Mouse (Mus musculus) stomach, postnatal 0 days (tissue): Measurements from ENCODE around the gene Zfp513. TPM values are rescaled to one million over a fixed set of nuclear protein-coding genes. Genes with fewer than 3 reads are reported as not detected.
A peak's percentile ranks its signal among the peaks of the same experiment; 100 is the strongest.

Source experiments
- ATAC-seq: fragments of 200-750 bp; cut with Nextera tagmentation; 2 replicates; pipeline ENCODE4 v1.8.0; 2017; ENCODE audit not compliant: low FRiP score, low TSS enrichment
- DNase-seq: peaks from one replicate; pipeline ENCODE4 v3.0.0-alpha.2; 2016; ENCODE audit warnings: low spot score
- H3K27ac ChIP-seq: fragments of 300-500 bp; sonication (generic); replicated peaks from 2 replicates; pipeline ENCODE4 v1.5.1; 2014; ENCODE audit warnings: mild to moderate bottlenecking, control low read depth
- H3K27me3 ChIP-seq: fragments of 300-500 bp; sonication (generic); 2 replicates; pipeline ENCODE4 v1.6.1; 2014; ENCODE audit warnings: low read length; ENCODE audit not compliant: control insufficient read depth, insufficient read depth
- H3K36me3 ChIP-seq: fragments of 300-500 bp; sonication (generic); 2 replicates; pipeline ENCODE4 v1.6.1; 2014; ENCODE audit warnings: low read length, mixed read lengths; ENCODE audit not compliant: control insufficient read depth, insufficient read depth
- H3K4me1 ChIP-seq: fragments of 300-500 bp; sonication (generic); replicated peaks from 2 replicates; pipeline ENCODE4 v1.6.1; 2014; ENCODE audit warnings: antibody characterized with exemption; ENCODE audit not compliant: control insufficient read depth, insufficient read depth
- H3K4me2 ChIP-seq: fragments of 300-500 bp; sonication (generic); replicated peaks from 2 replicates; pipeline ENCODE4 v1.6.1; 2014; ENCODE audit warnings: low read depth, mild to moderate bottlenecking, control low read depth, moderate library complexity
- H3K4me3 ChIP-seq: fragments of 300-500 bp; sonication (generic); 2 replicates; pipeline ENCODE4 v1.5.1; 2014; ENCODE audit warnings: low read depth, low read length, control low read depth
- H3K9ac ChIP-seq: fragments of 300-500 bp; sonication (generic); 2 replicates; pipeline ENCODE4 v1.6.1; 2014; ENCODE audit warnings: mild to moderate bottlenecking, low read length, control low read depth, mixed read lengths
- H3K9me3 ChIP-seq: fragments of 300-500 bp; sonication (generic); 2 replicates; pipeline ENCODE4 v1.6.1; 2016; ENCODE audit warnings: low read length; ENCODE audit not compliant: control insufficient read depth
- CTCF ChIP-seq: IDR thresholded peaks from 2 replicates; pipeline ENCODE4 v1.5.1; 2016; ENCODE audit warnings: antibody characterized with exemption, low read depth, mild to moderate bottlenecking, moderate library complexity
- EP300 ChIP-seq: optimal IDR thresholded peaks from 2 replicates; pipeline ENCODE3; 2016; ENCODE audit warnings: antibody characterized with exemption
- WGBS: fragments of 180-500 bp; shearing (Covaris S2); extraction: QIAGEN DNeasy Blood & Tissue Kit; methylation state at CpG from one replicate; pipeline ENCODE4 v1.1.7; 2014; 5-methylcytosine and 5-hydroxymethylcytosine counted together
- polyA plus RNA-seq: library from polyadenylated mRNA; unstranded; fragments of >200 nt; fragmentation: Nextera tagmentation; extraction: Ambion mirVana; gene quantifications from 2 replicates; pipeline ENCODE4 v1.2.1, GENCODE M21; 2015

Gene Zfp513
- polyA plus RNA-seq, 1 experiment from 2014 or later = 4.8 TPM

DNA sequence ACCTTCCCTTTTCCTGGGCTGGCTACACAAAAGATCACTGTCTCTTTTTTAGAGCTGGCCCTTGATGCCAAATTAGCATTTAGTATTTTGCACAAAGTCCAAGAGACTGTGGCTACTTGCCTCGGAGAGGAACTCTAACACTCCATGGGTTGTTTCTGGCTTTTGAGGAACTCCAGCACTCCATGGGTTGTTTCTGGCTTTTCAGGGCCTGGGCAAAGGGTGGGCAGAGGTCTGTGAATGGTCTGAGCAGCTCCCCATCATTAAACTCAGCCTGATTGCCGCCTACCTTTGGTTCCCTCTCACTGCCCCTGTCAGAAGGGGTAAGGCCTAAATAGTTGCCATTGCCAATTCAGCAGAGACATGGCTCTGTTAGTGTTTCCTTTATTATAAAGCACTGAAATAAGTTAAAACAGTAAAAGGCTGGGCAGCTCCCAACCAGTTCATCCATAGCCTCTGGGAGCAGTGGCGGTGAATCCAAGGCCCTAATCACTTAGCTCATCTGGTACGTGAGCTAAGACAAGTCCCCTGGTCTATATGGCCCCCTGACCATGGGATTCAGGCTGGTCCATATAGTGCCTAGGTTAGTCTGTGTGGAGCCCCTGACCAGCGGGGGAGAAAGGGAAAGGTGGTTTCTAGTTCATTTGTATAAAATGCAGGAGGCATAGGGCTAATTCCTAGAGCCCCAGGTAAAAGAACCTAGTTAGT is 3.3 kb downstream of the Zfp513 start:
- peaks cover 5% of the 10 kb centered on the region for H3K9me3 ChIP-seq
- no peak overlapping the region for H3K9ac ChIP-seq
- H3K27ac ChIP-seq = no peak overlapping the region
- H3K36me3 ChIP-seq = peaks cover 43% of the 10 kb centered on the region
- WGBS = 79% methylated on average over 5 of the region's 5 CpGs
- no peaks in the 10 kb centered on the region for H3K27me3 ChIP-seq
- H3K4me2 ChIP-seq = no peak overlapping the region
- H3K4me1 ChIP-seq = 0 out of 2 replicates have a peak, but pooled peaks cover 3% of the 10 kb centered on the region
- no peak overlapping the region for H3K4me3 ChIP-seq
- no peak for ATAC-seq
- TF ChIP-seq EP300 (no peak), CTCF (no peak)
- no peak for DNase-seq

DNA sequence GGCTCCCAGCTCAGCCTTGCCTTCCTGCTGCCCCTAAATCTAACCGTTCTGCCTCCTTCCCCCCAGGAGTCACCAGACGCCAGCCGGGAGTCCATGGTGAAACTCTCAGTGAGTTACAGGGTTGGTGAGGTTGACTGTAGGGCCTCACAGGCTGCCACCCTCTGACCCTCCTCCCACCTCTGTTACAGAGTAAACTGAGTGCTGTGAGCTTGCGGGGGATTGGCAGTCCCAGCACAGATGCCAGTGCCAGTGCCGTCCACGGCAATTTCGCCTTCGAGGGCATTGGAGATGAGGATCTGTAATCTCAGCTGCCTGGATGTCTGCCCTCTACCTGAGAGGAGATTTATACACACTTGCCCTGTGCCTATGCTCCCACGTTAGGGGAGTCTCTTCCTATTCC is 3.9 kb downstream of the Zfp513 start:
- Histone ChIP-seq H3K4me1 (0 out of 2 replicates have a peak, but pooled peaks cover 3% of the 10 kb centered on the region), H3K36me3 (peaks cover 42% of the 10 kb centered on the region), H3K4me3 (no peak overlapping the region), H3K27me3 (no peaks in the 10 kb centered on the region), H3K4me2 (no peak overlapping the region), H3K9me3 (peaks cover 5% of the 10 kb centered on the region), H3K9ac (no peak overlapping the region), H3K27ac (no peak overlapping the region)
- no peak for DNase-seq
- WGBS = 69% methylated on average over 9 of the region's 9 CpGs
- TF ChIP-seq CTCF = no peak
- no peak for TF ChIP-seq EP300
- no peak for ATAC-seq

DNA sequence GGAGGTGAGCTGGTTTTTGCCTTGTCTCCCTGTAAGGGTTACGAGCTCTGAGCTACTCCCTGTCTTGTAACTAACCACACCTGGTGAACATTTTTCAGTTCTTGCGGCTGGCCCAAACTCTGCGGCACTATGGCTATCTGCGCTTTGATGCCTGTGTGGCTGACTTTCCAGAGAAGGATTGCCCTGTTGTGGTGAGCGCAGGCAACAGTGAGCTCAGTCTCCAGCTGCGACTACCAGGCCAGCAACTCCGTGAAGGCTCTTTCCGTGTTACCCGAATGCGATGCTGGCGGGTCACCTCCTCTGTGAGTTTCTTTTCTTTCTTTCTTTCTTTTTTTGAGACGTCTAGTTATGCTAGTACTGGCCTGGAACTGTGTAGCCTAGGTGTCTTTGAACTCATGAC is 5.0 kb downstream of the Zfp513 start:
- no peaks in the 10 kb centered on the region for H3K27me3 ChIP-seq
- no peak overlapping the region for H3K27ac ChIP-seq
- whole genome bisulfite sequencing = 89% methylated on average over 12 of the region's 12 CpGs
- no peak overlapping the region for H3K9ac ChIP-seq
- H3K4me2 ChIP-seq = no peak overlapping the region
- no peak for ATAC-seq
- H3K4me3 ChIP-seq = no peak overlapping the region
- H3K36me3 ChIP-seq = peaks cover 42% of the 10 kb centered on the region
- H3K9me3 ChIP-seq = peaks cover 5% of the 10 kb centered on the region
- TF ChIP-seq CTCF (no peak), EP300 (no peak)
- DNase-seq = no peak
- H3K4me1 ChIP-seq = 0 out of 2 replicates have a peak, but pooled peaks cover 3% of the 10 kb centered on the region

DNA sequence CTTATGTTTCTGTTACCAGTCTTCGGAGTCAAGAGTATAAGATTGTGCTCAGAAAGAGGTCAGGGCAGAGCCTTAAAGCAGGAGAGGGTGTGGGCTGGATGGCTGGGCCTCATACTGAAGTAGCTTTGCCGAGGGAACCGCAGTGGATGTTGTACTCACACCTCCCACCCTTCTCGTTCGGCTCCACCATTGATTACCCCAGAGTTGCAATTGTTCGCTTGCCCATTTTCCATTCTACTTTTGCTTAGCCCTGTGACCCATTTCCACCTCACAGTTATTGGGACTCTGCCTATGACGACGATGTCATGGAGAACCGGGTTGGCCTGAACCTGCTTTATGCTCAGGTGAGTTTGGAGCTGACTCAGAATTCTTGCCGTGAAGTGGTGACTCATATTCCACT is 5.9 kb downstream of the Zfp513 start:
- no peak for TF ChIP-seq CTCF
- no peak for TF ChIP-seq EP300
- Histone ChIP-seq H3K27me3 (no peaks in the 10 kb centered on the region), H3K27ac (peak overlapping the region; percentile 67), H3K9me3 (peaks cover 5% of the 10 kb centered on the region), H3K4me2 (no peak overlapping the region), H3K4me3 (no peak overlapping the region), H3K4me1 (0 out of 2 replicates have a peak, but pooled peaks cover 3% of the 10 kb centered on the region), H3K9ac (no peak overlapping the region; the same call in 1 of the 2 replicates), H3K36me3 (peaks cover 42% of the 10 kb centered on the region)
- DNase-seq (no peak), ATAC-seq (no peak)
- WGBS = 81% methylated on average over 10 of the region's 10 CpGs

DNA sequence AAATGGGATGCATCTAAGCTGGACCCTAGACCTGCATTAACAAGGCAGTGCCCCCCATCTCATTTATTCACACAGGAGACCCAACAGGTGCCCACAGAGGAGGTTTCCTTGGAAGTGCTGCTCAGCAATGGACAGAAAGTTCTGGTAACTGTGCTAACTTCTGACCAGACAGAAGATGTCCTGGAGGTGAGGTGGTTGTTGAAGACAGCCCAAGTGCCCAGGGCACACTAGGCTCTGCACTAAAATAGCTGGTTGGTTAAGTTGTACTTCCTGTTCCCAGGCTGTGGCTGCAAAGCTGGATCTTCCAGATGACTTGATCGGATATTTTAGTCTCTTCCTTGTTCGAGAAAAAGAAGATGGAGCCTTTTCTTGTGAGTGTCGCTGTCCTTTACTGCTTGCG is 6.4 kb downstream of the Zfp513 start:
- DNase-seq (no peak), ATAC-seq (no peak)
- H3K27ac ChIP-seq = peak overlapping the region; percentile 67
- no peak overlapping the region for H3K4me3 ChIP-seq
- no peak for TF ChIP-seq EP300
- no peak for TF ChIP-seq CTCF
- peaks cover 5% of the 10 kb centered on the region for H3K9me3 ChIP-seq
- no peaks in the 10 kb centered on the region for H3K27me3 ChIP-seq
- 84% methylated on average over 4 of the region's 4 CpGs for WGBS
- peaks cover 44% of the 10 kb centered on the region for H3K36me3 ChIP-seq
- H3K4me1 ChIP-seq = 0 out of 2 replicates have a peak, but pooled peaks cover 3% of the 10 kb centered on the region
- no peak overlapping the region for H3K4me2 ChIP-seq
- H3K9ac ChIP-seq = no peak overlapping the region; the same call in 1 of the 2 replicates
